Mouse (Mus musculus): ENCODE data around the gene Zbed5. TPM values are rescaled to one million over a fixed set of nuclear protein-coding genes. Genes with fewer than 3 reads are reported as not detected.
A peak's percentile ranks its signal among the peaks of the same experiment; 100 is the strongest.
"Not testable (repeated sequence)": the region's sequence is repeated elsewhere in the genome, so short reads cannot be mapped to it uniquely, and the experiment has no call there.

Gene Zbed5
- under 1 TPM; 0.21 to 0.31 TPM for total RNA-seq (2021)

DNA sequence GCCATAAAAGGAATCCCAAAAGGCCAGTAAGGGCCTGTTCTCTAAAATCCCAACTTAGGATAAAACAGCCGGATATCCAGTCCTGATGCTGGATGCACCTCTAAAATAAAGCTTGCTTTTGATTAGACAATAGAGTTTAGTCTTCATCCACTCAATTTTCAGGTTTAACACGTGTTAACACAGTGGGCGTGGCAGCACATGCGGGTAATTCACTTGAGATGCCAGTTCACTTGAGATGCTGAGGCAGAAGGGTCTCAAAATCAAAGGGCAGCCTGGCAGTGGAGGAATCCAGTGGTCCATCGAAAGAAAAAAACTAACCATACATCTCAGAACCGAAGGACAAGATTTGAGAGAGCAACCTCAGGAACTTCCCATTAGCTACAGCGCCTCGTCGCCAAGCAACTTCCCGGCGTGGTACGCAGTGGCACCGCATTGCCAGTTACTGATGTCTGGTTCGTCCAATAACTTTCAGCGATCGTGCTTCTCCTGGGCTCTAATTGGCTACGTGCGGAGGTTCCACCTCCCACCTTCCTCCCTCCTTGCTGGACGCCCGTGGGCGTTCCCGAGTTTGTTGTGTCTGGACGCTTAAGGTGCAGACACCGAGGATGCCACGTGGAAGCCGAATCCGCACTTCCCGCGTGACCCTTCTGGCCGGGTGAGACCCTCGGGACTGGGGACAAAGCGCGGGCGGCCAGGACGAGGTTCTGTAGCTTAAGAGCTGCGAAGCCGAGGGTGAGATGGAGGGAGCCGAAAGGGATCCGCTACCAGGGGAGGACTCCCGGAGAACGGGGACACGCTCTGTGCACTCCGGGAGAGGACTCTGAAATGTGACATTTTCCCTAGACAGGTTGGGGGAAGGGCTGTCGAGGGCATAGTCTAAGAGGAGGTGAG is at the start of gene Zbed5:
Gene Zbed5 (plus strand): TSS at position 526 of the 891 bp plus-strand sequence.
- DNase-seq (ENCODE audit: low spot score), result peak; percentile 82
- intact Hi-C loops (cut with DNase I), result no loop called here

DNA sequence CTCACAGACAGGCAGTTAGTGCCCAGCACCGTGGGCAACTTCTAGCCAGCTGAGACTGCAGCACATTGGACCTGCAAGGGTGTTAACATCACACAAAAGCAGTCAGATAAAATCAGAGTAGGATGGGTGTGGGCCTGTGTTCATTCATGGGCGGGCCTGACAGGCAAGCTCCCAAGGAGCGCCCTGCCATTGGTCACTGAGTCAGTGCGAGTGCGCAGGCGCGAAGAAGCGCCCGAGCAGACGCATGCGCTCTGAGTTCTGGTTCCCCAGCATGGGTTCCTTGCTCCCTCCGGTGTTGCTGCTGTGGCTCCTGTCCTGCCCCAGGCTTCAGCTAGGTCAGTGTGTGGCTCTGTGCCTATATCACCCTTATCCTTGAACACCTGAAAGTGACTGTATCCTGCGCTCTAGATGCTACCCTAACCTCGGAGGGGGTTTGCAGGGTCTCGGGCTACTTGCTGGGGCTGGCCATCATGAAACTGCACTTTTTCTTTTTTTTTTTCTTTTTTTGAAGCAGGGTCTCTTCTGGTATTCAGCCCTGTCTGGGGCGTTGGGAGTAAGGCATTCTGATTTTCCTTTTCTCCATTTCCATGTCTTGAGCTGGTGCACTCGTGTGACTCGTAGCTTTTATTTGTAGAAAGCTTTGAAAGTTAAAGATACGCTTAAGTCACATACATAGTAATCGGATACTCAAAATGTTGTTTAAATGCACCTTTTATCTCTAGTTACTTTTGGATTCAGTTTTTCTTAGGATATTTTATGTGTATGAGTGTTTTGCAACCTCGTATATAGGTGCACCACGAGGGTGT is 48.6 kb upstream of the Zbed5 start, which contains the start of gene Sumf2:
Gene Sumf2 (plus strand): TSS at position 235 of the 806 bp plus-strand sequence.
- intact Hi-C loops (cut with DNase I), result no loop called here

DNA sequence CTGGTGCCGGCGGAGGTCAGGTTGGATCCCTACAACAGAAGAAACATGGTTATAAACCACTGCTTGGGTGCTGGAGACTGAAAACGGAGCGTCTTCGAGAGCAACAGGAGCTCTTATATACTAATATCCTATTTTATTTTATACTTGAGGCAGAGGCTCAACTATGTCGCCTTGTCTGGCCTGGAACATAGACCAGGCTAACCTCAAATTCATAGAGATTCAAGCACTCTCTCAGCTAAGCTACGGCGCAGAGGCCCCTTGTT is 48.0 kb upstream of the Zbed5 start:
- no peak for DNase-seq (ENCODE audit: low spot score)
- intact Hi-C loops (cut with DNase I), result no loop called here

More for the DNA sequence above, 48.6 kb upstream of the Zbed5 start, which contains the start of gene Sumf2:
- peak; percentile 94 for DNase-seq (ENCODE audit: low spot score)

DNA sequence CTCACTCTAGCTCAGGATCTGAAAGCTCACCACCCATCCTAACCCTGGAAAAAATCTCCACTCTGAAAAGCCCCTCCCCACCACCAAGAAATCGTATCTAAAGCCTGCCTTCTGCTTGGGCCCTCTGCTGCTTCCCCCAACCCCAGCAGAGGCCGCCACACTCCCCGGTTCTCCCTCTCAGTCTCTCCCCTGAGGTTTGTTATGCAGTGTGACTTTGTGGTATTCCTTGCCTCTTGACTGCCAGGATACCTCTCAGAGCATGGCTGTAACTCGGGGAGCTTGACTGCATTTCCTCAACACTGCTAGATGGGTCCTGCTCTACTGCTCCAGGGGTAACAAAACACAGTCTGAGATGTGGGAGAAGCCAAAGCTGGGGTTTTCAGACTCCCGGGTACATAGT is 40.4 kb upstream of the Zbed5 start:
- intact Hi-C loops (cut with DNase I), result no loop called here
- no peak for DNase-seq (ENCODE audit: low spot score)

DNA sequence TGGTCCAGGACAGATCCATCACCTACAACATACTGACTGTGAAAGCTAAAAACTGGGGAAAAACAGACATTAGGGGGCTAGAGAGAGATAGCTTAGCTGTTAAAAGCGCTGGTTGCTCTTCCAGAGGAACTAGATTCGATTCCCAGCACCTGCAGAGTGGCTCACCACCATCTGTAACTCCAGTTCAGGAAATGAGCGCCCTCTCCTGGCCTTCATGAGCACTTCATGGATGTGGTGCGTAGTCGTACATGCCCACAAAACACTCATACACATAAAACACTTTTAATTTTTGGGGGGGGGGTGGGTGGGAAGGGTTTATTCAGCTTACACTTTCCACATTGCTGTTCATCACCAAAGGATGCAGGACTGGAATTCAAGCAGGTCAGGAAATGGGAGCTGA is 39.1 kb upstream of the Zbed5 start:
- intact Hi-C loops (cut with DNase I), result no loop called here
- DNase-seq (ENCODE audit: low spot score), result no peak

GRCm38 (mm10) chr5:129862325-129862724 is 33.2 kb upstream of the Zbed5 start:
- no peak for DNase-seq (ENCODE audit: low spot score)
- intact Hi-C loops (cut with DNase I), result no loop called here

- intact Hi-C loops (cut with DNase I), result no loop called here
- DNase-seq (ENCODE audit: low spot score), result no peak
Observed at GRCm38 (mm10) chr5:129864467-129864866, 31.1 kb upstream of the Zbed5 start.

DNA sequence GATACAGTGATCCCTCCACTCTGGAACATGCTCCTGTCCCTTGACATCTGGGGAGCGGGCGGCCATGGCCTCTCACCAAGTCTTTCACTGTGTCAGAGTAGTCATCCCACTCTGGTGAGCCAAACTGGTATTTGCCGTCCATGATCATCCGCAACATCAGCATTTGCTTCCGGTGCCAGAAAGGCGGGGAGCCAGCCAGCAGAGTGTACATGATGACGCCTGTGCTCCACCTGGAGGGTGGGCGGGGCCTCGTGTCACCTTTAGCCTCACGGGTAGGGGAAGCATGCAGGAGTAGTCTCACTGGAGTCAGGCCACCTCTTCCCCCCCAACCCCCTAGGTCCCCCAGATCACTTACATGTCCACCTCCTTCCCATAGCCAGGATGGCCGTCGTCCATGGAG is 29.7 kb upstream of the Zbed5 start:
- no peak for DNase-seq (ENCODE audit: low spot score)
- intact Hi-C loops (cut with DNase I), result no loop called here

DNA sequence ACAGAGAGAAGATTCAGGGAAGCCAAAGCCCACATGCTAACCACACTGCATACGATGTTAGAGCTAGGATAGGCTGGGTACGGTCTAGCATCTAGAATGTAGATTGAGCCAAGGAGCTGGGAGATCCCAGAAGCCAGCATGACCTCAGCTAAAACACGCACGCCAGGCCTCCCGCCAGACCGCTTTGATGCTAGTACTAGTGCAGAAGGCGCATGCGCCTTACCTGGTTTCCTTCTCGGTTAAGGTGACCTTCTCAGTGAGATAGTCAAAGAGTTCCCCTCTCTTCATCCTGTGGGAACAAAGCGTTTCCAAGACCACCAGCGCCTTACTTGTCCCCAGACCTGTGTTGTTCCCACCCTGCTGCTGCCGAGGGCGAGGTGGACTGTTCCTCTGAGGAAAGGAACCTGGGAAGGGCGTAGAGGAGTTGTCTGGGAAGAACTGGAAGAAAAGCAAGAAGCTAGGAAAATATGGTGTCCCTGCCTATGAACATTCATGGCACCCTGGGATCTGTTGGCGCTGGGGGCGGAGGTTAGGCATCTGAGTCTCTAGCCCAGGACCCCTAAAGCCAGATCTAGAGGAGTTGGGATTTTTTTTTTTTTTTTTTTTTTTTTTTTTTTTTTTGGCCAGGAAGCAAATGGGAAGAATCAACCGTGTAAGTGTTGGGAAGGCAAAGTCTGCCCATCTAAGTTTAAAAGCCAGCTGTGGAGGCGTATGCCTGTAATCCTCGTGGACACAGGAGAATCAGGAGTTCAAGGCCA is 26.1 kb upstream of the Zbed5 start:
- no peak for DNase-seq (ENCODE audit: low spot score)
- intact Hi-C loops (cut with DNase I), result no loop called here

DNA sequence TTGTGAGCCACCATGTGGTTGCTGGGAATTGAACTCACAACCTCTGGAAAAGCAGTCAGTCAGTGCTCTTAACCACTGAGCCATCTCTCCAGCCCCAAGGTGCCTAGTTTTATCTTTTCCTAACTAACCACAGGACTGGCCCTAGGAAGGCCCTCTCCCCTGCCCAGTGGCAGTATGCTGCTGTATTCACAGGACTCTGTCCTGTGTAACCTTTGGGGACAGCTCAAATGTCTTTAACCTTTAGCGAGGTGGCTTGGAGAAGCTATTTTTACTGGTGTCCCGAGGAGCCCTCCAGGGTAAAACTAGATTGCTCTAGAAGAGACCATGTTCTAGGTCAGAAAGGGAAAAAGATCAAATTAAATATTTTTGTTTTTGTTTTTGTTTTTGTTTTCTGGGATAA is 24.3 kb upstream of the Zbed5 start:
- intact Hi-C loops (cut with DNase I), result no loop called here
- DNase-seq (ENCODE audit: low spot score), result no peak

DNA sequence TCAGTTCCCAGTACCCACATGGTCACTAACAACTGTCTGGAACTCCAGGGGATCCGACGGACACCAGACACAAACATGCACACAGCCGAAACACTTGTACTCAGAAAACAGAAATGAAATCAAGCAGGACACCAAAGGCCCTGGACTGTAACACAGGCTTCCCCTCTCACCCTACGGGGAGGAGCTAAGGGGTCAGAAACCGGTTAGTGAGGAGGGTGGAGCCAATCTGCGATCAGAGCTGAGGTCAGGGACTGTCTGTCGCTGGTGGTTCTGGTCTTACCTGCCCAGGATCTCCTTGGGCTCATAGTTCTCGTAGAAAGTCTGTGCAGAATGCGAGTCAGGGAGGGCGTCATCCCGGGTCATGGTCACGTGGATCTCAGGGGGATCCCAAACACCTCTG is 21.6 kb upstream of the Zbed5 start:
- no peak for DNase-seq (ENCODE audit: low spot score)
- intact Hi-C loops (cut with DNase I), result no loop called here

DNA sequence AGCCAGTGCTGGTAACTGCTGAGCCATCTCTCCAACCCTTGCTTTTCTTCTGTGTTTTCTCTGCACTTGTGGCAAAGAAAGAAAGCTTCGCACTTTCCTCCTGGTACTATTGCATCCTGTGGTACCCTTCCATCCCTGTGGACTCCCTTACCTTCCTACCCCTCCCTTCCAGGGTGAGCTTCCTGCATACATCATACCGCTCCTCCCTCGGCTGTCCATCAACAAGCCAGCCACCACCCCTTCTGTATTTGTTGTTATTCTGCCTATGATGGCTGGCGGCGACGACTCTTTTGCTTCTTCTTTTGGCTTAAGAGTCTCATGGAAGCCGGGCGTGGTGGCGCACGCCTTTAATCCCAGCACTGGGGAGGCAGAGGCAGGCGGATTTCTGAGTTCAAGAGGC is 20.4 kb upstream of the Zbed5 start:
- DNase-seq (ENCODE audit: low spot score), result no peak
- intact Hi-C loops (cut with DNase I), result loop anchor here (5.0 kb wide), 1 partner anchor 263 kb away; no protein-coding TSS in a partner anchor

DNA sequence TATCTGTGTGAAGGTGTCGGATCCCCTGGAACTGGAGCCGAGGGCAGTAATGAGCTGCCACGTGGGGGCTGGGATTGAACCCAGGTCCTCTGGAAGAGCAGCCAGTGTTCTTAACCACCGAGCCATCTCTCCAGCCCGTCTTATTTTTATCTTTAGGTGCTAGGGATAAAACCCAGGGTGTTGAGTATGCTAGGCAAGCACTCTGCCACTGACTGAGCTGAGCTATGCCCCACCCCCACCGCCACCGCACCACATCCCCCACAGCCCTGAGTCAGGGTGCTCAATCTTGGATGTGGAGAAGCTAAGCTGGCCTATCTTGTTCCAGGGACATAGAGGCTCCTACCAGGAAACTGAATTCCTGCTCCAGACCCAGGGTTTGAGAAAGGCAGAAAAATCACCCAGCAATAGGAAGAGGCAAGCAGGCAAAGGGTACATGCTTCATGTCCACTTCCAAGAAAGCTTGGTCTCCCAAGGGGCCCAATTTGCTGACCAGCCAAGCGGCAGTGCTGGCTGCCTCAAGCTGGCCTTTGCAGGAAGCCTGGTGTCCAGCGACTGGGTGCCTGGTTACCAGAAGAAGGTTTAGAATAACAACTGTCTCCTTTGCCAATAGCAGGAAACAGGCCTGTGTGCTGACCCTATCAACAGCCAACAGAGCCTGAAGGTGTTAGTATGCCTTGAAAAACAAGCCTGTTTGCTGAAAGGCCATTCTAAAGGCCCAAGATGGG is 17.6 kb upstream of the Zbed5 start:
- intact Hi-C loops (cut with DNase I), result loop anchor here (5.0 kb wide), 1 partner anchor 266 kb away; no protein-coding TSS in a partner anchor

DNA sequence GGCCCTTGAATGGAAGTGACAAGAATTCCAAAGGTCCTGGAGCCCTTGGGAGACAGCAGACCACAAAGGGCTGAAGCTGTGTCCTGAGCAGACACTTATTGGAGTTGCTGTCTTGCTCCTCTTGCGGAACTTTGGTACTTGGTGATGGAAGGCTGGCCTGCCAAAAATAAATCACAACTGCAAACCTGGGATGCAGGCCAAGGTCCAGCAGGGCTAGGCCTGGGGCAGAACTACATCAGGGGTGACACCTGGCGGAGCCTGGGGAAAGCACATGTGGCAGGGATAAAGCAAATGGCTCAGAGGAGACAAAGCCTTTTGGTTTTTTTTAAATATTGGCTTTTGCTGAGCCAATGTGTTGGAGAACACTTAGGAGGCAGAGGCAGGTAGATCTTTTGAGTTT is 16.6 kb upstream of the Zbed5 start:
- intact Hi-C loops (cut with DNase I), result loop anchor here (5.0 kb wide), 1 partner anchor 267 kb away; no protein-coding TSS in a partner anchor
- DNase-seq (ENCODE audit: low spot score), result peak; percentile 61

More for the DNA sequence above, 17.6 kb upstream of the Zbed5 start:
- peak; percentile 27 for DNase-seq (ENCODE audit: low spot score)

- intact Hi-C loops (cut with DNase I), result loop anchor here (5.0 kb wide), 1 partner anchor 268 kb away; no protein-coding TSS in a partner anchor
- no peak for DNase-seq (ENCODE audit: low spot score)
Observed at GRCm38 (mm10) chr5:129879888-129880287, 15.6 kb upstream of the Zbed5 start.

GRCm38 (mm10) chr5:129886271-129886670 is 9.3 kb upstream of the Zbed5 start:
- DNase-seq (ENCODE audit: low spot score), result no peak
- intact Hi-C loops (cut with DNase I), result loop anchor here (2.0 kb wide), 1 partner anchor 215 kb away; the partner anchor contains the start of gene Zfp11

- intact Hi-C loops (cut with DNase I), result loop anchor here (2.0 kb wide), 1 partner anchor 216 kb away; the partner anchor contains the start of gene Zfp11
- peak; percentile 94 for DNase-seq (ENCODE audit: low spot score)
Observed at GRCm38 (mm10) chr5:129886911-129887636, 8.4 kb upstream of the Zbed5 start, which contains the start of gene Chchd2. Gene Chchd2 (minus strand): TSS chr5:129887470.

GRCm38 (mm10) chr5:129890390-129890789 is 5.1 kb upstream of the Zbed5 start:
- intact Hi-C loops (cut with DNase I); DNase-seq (ENCODE audit: low spot score): not testable (repeated sequence)

- DNase-seq (ENCODE audit: low spot score), result no peak
- intact Hi-C loops (cut with DNase I), result no loop called here
Observed at GRCm38 (mm10) chr5:129898449-129898848, 2.9 kb downstream of the Zbed5 start, which contains the start of gene Phkg1. Gene Phkg1 (minus strand): TSS chr5:129898549.
